Mouse (Mus musculus) testis, postnatal 10 days (tissue): ENCODE results near the gene Gm45785.
"Not testable (repeated sequence)": the region's sequence is repeated elsewhere in the genome, so short reads cannot be mapped to it uniquely, and the experiment has no call there.

Source experiments
- DNase-seq: peaks from one replicate; pipeline ENCODE4 v3.0.0; 2021; ENCODE audit warnings: low spot score

Gene Gm45785

DNA sequence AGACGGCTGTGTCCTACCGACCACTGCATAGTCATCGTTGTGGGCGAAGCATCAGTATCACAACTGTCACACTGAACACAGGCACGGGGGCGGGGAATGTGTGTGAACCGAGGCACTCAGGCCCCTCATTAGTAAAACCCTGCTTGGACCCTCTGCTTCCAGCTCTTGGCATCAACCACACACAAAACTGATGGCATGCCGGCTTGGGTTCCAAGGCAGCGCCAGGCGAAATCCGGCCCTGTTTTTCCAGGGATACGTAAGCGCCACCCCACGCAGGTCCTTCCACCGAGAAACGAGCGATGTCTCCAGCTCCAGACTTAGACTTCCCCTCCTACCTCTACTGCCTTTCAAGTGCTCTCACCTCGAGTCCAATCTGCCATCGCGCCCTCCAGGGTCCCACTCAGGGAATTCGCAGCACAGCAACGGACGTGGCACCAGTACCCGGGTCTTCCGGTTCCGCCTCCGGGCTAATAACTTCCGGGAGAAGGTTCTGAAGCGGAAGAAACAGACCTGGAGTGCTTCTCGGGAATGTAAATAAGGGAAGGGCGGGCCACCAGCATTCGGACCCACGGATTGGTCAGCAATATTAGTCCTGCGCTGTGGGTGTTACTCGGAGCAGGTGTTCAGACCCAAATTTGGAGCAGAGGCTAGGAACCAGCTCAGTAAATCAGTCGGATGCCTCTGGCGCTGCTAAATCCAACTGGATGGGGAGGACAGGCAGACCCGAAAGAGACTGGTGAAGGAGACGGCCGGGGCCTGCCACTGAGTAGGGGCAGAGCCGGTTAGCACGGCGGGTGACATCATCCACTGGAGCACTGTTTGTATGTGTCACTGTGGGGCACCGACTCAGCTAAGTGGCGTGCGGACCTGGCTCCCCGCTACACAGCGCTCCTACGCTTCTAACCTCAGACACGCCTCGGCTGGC is at the start of gene Gm45785:
Gene Gm45785 (minus strand): TSS at position 472 of the 925 bp plus-strand sequence.
- peak; percentile 78 for DNase-seq

DNA sequence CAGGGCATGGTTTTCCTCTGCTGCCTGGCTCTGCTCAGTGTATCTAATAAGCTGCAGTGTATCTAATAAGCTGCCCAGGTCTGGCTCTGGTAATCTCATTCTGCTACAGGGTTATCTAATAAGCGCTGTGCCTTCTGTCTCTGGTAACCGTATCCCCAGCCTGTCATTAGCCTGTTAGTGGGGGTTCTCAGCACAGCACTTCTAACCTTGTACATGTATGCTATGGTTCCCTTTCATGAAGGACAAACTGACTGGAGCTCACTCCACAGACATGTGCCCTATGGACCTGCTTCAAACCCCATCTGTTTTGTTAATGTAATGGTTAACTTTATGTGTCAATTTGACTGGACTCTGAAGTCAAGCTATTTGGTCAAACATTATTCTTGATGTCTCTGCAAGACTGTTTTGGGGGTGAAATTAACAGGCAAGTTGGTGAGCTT is 49.5 kb upstream of the Gm45785 start:
- no peak for DNase-seq

DNA sequence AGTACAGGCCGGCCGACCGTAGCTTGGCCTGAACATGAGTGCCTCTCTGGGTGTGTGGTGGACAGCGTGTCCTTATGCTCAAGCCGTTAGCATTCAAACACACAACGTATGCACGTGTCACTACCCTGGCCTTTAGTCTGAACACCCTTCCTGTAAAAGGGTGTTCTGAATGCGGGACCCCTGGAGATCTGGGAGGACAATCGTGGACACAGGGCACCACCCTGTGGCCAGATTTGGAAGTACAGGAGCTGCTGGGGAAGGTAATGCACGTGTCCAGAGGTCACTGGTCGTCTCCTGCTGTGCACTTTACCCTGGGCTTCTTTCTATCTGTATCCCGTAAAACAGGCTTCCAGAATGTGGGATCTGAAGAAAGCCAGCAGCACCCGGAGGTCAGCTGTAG is 47.1 kb upstream of the Gm45785 start:
- peak; percentile 92 for DNase-seq

DNA sequence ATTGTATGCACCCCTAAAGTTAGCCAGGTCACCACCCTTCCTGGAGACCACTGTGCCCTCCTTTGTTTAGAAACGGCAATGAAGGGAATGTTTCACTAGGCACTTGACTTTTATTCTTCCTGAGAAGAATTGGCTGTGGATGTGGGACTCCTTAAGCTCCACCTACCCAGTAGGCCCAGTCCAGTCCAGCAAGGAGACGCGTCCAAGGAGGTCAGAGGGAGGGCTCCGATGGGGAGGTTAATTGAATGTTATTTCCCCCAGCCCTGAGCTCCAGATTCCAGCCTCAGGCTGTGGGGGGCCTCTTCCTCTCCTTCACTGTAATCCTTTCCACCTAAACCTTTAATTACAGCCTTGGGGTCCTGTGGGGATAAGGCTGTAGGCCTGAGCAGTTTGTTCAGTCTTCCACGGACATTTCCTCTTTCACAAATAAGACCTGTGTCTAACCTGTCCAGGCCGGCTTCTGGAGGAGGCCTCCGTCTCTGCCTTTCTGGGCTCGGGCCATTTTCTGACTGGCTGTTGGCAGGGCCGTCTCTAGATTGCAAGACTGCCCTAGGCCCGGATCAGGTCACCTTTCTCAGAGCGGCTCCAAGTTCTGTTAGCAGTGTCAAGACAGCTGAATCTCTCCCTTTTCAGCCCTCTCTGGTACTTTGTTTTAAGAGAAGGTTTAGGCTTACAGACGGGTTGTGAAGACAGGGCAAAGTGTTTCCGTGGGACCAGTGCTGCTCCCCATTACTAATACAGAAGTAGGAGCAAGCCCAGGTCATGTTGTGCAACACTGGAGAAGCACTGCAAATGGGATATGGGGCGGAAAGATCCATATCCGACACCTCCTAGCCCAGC is 46.1 kb upstream of the Gm45785 start:
- DNase-seq, result no peak

DNA sequence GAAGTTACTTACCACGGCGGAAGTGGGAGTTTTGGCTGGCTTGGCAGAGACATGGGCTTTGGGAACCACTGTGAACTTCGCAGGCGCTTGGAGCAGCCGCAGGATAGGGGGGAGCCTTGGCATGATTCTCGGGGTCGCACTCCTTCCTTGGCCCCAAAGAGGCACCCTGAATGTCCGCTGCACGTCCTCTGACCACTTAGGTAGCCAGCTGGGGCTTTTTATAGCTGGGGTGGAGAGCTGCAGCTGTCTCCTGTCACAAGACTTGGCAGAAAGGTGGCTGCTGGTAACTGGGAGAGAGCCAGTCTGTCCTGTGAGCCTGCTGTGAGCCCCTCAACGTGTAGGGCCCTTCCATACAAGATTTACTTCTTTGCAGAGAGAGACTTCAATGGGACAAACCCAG is 44.1 kb upstream of the Gm45785 start, which contains the start of gene Cox8b:
Gene Cox8b (minus strand): TSS at position 227 of the 400 bp plus-strand sequence.
- DNase-seq, result no peak

DNA sequence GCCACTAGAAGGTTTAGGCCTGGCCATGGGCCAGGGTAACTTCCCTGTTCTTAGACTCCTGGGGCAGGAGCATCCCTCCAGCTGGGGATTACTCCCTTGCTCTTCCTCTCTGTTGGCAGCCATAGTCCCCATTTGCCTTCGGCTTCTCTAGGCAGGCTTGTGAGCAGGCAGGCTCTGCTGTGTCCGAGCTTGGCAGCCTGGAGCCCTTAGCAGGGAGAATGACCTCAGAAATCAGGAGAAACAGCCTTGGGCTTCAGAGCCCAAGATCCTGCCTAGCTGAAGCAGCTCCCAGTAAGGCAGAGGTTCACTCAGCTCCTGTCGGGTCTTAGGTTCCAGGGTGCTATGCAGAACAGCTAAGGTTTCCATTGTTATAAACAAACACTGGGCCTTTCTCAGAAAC is 43.0 kb upstream of the Gm45785 start:
- no peak for DNase-seq

DNA sequence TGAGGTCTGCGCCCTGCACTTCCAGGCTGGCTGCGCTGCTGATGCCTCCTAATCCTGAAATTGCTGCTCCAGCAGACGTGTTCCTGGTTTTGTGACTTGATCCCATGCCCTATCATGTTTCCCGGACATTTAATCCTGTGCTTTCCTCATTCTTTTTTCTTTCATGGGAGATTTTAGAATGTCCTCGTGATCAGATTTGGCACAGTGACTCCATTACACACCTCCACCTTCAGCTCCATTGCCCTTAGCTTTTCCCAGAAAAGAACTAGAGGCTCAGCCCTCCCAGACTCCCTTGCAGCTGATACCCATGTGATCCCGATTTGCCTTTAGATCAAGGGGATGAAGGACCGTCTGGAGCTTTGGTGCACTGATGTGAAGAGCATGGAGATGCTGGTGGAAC is 41.7 kb upstream of the Gm45785 start:
- DNase-seq, result no peak

DNA sequence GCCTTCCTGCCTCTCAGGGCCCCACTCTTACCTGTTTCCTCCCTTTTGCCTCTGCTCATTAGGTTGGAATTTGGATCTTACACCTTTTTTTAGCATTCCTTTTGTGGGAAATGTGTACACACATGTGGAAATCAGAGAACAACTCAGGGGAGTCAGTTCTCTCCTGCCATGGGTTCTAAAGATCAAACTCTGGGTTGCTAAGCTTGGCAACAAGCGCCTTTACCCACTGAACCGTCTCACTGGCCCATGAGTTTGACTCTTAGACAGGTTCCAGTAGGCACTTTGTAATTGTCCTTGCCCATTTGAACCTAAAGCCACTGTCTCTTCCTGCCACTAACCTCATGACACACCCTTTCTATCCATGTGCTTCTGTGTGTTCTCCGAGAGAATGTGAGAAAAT is 38.5 kb upstream of the Gm45785 start:
- DNase-seq, result no peak

DNA sequence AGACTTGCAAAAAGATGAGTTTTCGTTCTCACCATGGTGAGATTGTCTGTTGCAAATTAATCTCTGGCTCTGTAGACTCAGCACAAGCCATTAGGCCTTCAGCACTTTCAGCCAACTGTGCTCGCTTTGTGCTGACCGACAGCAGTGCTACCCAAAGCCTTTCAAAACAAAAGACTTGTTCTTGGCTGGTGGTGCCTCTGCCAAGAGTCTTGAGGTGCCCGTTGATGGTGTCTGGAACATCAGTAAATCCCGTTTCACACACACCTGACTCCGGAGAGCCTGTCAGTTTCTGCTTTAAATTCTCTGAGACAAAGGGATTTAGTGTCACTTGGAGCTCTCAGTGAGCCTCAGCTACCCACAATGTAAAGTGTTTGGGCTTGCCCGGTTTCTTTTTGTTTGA is 37.9 kb upstream of the Gm45785 start:
- DNase-seq, result no peak

DNA sequence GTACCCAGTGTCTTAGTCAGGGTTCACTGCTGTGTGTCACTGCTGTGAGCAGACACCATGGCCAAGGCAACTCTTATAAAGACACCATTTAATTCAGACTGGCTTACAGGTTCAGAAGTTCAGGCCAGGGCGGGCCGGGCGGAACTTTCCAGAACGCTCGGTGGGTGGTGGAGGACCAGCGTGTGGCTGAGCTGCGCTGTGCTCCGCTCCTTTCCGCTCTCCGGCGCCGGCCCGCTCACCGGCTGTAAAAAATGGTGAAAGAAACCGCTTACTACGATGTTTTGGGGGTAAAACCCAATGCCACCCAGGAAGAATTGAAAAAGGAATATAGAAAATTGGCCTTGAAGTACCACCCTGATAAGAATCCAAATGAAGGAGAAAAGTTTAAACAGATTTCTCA is 34.5 kb upstream of the Gm45785 start:
- not testable (repeated sequence) for DNase-seq

DNA sequence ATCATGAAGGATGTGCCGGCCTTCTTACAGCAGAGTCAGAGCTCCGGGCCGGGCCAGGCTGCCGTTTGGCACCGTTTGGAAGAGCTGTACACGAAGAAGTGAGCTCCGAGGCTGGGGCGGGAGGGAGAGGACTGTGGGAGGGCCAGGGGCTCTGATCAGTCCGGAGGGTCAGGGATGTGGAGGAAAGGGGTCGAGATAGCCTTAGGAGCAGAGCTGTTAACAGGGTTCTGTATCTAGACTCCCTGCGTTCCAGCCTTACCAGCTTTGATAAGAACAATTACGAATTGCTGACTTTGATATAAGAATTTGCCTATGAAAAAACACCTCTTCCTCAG is 26.3 kb upstream of the Gm45785 start:
- DNase-seq, result no peak

DNA sequence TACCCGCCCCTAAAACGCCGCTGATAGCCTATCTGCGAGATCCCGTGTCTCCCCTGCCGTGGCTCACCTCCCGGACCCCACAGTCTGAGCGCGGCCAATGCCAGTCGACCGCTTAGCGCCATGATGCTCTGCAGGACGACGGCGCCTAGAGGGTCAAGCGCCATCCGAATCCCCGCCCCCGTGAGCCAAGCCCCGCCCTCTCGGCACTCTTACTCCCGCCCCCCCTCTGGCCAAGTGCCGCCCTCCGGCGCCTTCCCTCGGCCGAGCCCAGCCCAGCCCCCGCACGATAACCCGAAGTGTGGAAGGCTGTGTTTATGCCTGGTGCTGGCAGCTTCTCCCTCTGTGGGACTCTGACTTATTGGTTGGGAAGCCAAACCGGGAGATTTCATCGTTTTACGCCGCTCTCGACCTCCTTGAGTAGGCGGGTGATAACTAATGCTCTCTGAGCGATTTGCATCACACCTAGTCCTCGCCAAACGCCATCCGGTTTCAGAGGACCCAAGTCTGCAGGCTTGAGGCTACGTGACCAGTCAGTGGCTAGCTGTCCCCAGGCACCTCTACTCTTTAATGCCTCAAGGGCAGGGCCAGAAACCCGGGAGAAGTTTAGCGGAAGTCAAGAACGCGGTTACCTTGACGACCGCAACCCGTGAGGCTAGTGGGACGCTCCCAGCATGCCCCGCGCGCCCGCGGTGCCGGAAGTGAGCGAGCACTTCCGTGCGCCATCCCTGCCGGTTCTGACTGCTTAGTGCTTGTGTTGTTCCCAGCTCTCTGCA is 25.8 kb upstream of the Gm45785 start, which contains the start of the genes Psmd13 and Sirt3:
Gene Psmd13 (plus strand): TSS at position 273 of the 773 bp plus-strand sequence.
Gene Sirt3 (minus strand): TSS at position 614 of the 773 bp plus-strand sequence.
- DNase-seq, result peak; percentile 99

DNA sequence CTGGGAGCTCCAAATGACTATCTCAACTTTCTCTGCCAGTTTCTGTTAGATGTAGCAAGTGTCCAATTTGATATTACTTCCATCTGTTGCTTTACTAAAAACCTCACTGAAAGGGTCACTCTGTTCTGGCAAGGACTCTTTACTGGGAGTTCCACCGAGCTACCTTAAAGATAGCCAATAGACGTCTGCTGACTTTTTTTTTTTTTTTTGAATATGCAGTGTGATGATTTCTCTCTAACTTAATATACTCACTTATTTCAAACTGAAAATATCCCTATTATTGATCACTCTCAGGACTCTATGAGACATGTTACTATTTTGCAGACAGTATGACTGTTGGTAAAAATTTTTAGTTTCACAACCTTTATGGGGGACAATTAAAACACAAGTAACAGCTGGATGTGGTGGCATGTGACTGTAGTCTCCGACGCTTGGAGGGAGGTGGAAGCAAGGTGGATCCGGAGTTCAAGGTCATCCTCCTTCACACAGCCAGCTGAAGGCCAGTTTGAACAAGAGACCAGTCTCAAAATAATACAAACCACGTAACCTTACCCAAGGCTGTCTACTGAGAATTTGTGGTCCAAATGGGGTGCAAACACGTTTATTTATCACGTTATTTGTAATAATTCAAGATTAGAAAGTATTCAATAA is 24.9 kb upstream of the Gm45785 start:
- no peak for DNase-seq

DNA sequence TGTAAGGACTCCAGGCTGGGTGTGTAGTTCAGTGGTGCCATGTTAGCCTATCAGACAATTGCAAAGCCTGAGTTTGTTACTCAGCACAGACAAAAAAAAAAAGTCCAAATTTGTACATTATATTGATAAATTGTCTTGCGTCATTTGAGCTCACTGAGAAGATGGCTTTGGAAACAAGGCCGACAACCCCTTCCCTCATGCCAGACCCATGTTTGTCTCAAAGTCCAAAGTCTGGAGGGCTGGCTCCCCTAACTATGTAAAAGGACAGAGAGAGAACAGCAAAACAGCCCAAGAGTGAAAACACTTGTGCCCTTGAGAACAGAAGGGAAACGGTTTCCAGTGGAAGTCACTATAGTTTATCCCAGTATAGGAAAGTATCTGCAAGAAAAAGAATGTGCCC is 24.3 kb upstream of the Gm45785 start:
- DNase-seq, result no peak

DNA sequence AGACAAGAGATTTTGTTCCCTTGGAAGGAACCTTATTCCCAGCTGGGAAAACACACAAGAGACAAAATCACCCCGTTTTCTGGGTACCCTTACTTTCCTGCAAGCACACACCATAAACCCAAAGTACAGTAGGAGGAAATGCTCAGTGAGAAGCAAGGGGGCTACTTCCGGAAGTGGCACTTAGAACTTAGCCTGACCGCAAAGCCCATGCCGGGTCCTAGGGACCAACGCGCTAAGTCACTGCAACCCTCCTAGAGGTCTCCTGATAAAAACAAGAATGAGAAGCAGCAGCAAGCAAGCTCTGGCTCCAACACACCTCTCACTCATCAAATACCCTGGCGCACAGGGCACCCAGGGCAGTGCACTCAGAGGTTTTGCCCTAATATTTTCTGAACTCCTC is 23.2 kb upstream of the Gm45785 start:
- DNase-seq, result no peak

DNA sequence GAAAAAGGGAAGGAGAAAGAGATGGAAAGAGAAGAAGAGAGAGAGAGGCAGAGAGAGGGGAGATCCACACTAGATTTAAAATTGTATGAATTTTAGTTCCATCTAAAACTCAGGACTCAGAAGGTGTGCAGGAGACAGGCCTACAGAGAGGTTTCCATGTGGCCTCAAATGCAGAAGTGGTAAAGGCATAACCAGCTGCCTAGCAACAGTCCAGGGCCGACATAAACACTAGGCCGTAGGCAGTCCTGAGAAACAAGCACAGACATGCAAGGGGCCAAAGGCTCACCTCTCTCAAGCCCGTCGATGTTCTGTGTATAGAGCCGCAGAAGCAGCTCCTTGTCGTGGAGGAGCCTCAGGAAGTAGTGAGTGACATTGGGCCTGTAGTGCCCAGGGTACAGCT is 21.2 kb upstream of the Gm45785 start:
- DNase-seq, result no peak

DNA sequence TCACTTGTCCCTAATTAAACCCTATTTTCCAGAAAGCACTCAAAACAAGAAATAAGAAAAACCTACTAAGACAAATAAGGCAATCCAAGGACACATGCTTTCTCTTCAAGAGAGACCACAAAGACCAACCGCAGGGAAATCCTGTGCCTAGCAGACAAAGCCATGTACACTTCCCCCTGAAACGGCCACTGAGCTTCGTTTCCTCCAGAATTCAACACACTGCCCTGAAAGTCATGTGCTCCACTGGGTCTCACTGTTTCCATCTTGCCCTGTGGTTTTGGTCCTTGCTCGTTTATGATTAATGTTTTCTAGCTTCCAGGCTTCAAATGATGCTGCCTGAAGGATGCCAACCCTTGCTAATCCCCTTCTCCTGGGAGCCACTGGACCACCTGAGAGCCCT is 18.1 kb upstream of the Gm45785 start:
- no peak for DNase-seq

DNA sequence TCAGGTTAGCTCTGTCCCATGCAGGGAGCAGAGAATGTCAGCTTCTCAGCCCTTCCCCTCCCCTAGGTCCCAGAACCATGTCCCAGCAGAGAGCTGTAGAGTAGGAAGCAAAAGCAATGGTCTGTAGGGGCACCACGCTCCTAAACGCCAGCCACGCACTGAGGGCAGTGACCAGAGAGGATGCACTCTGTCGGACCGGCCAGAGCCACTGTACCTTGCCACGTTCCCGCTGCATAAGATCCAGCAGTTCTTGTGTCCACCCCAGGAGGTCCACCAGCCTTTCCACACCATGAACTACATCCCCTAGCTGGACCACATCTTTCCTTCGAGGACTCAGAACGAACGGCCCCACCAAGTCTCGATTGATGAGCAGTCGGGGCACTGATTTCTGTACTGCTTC is 8.6 kb upstream of the Gm45785 start:
- DNase-seq, result no peak

DNA sequence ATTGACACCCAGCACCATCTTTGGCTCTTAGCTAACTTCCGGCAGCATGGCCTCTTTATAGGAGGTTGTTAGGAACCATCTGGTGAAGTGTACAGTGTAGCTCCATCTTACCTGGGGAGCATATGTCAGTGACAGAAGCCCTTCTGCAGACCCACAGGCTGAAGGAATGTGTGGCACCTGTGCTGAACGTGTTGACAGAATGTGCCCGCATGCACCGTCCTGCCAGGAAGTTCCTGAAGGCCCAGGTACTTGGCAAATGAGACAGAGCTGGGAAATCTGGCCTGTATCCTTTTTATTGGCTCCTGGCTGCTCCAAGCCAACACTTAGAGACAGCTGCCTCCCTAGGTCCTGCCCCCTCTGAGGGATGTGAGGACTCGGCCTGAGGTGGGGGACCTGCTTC is 4.6 kb upstream of the Gm45785 start:
- no peak for DNase-seq

DNA sequence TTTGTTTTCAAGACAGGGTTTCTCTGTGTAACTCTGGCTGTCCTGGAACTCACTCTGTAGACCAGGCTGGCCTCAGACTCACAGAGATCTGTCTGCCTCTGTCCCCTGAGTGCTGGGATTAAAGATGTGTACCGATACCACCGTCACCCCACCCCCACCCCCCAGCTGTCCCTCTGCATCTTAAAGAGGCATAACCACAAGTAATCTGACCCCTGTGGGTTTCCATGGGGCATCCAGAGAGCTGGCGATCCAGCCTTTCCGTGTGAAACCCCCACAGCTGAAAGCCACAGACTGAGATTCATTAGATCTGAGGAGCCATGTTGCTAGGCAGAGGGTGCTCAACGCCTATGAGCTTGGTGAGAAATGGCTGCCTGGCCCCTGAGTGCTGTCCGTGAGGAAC is 3.9 kb upstream of the Gm45785 start:
- no peak for DNase-seq

DNA sequence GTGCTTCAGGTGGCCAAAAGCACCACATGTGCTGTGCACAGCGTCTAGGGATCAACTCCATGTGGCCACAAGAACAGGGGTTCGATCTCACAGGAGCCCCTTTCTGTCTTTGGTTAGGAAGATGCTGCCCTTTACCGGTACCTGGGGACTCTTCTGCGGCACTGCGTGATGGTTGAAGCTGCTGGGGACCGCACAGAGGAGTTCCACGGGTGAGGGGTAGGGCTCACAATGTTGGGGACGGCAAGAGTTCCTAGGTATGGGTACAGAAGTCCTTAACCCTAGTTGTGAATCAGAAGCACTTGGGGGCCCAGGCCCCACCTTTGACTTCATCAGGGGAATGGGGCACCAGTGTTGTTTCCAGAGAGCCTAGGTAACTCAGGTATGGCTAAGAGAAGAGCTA is 2.6 kb upstream of the Gm45785 start:
- DNase-seq, result no peak
